Mouse (Mus musculus) retina, postnatal 1 day (tissue): ENCODE results near the gene Noxred1.
"Not testable (repeated sequence)": the region's sequence is repeated elsewhere in the genome, so short reads cannot be mapped to it uniquely, and the experiment has no call there.

Experiments
- DNase-seq: peaks from one replicate; pipeline ENCODE4 v3.0.0-alpha.2; 2012

The Noxred1 gene

DNA sequence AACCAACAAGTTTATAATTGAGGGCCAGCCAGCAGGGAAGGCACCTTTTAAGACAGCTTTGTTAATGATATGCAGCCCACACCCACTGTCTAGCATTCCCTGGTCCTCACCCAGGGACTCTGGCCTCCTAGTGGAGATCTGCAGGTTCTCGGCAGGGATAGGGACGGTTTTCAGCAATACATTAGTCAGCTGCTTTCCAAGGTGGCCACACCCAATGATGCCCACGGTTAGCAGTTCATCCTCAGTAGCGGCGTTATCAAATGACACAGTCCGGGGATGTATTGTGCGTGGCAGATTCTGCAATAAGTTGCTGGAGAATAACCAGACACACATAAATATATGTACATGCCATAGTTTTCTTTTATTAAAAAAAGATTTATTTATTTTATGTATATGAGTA lies 11.7 kb downstream of the Noxred1 start:
- no peak for DNase-seq

DNA sequence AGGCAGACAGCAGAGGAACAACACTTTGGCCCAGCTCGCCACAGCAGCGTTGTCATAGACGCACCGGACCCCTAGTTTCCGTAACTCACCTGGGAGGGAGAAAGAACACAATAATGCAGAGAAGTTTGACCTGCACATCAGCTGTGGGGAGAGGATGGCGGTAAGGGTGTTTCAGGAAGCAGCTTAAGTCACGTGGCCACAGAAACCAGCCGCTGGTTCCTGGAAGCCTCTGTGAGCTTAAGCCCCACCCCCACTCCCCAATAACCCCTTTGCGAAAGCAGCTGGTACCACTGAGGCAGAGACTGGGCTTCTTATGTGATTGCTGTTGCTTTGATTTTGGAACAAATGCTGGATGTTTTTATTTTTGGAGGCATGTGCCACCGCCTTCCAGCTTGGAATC lies 13.6 kb downstream of the Noxred1 start:
- no peak for DNase-seq

DNA sequence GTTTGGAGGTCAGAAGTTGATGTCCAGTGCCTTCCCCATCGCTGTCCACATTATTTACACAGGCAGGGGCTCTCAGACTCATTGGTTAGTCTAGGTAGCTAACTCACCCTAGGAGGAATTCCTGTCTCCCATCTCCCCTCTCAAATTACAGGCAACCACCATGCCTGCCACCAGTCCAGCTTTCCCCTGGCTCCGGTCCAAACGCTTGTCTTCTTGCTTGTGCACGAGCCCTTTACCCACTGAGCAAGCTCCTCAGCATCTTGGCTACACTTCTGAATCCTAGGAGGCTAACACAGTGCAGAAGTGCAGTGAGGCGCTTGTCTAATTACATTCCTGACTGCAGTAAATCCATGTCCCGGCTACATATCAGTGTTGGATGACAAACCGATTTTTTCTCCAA lies 19.2 kb downstream of the Noxred1 start:
- no peak for DNase-seq

- DNase-seq: no peak
Observed at GRCm38 (mm10) chr12:87217596-87217995, 20.9 kb downstream of the Noxred1 start.

GRCm38 (mm10) chr12:87216053-87216452 lies 22.5 kb downstream of the Noxred1 start:
- no peak for DNase-seq

GRCm38 (mm10) chr12:87212844-87213606 lies 25.5 kb downstream of the Noxred1 start:
- DNase-seq: no peak

DNA sequence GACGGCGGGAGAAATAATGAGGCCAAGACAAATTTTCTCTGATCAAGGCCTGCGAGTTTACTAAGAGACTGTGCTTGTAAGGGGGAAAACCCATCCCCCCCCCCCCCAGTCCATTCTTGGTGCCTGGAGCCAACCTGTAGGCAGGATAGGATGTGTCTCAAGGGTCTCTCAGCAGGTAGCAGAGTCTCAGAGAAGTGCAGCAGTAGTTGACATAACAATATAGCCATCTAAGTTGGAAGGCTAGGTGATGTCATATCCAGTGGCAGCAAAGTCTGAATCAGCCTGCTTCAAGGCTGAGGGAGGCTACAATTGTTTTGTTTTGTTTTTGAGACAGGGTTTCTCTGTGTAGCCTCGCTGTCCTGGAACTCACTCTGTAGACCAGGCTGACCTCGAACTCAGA lies 32.7 kb downstream of the Noxred1 start:
- not testable (repeated sequence) for DNase-seq

- DNase-seq: no peak
Observed at GRCm38 (mm10) chr12:87201694-87202093, 36.8 kb downstream of the Noxred1 start.

DNA sequence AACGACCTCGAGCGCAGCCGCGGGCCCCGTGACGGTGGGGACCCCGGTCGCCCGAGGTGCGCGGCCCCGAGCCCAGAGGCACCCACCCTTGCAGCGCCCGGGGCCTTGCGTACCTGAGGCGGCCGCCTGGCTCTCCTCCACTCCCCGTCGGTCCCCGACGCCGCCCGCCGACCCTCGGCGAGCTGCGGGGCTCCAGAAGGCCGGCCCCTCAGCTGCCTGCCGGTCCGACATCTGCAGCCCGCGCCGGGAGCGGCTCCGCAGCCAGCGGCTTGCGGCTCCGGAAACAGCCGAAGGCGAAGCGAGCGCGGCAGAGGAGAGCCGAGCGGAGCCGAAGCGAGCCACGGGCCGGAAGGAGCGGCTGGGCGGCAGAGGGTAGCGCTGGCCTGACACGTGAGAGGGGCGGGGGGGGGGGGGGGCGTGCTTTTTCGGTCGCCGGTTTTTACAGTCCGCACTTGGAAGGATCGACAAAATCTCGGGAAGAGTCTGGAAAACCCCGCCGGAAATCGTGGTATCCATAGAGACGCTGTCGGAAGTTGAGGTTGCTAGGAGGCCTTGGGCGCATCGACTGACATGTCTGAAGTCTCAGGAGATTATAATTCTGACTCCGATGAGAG lies 38.5 kb downstream of the Noxred1 start, which contains the start of gene Tmed8:
Gene Tmed8, minus strand, starts transcription at position 482 of the 614 bp plus-strand sequence.
- peak; percentile 92 for DNase-seq

GRCm38 (mm10) chr12:87199206-87199972 lies 39.1 kb downstream of the Noxred1 start, which contains the start of gene Samd15:
TSS of gene Samd15 (plus strand) at chr12:87199723.
- DNase-seq: no peak

GRCm38 (mm10) chr12:87198792-87199191 lies 39.7 kb downstream of the Noxred1 start:
- no peak for DNase-seq

- no peak for DNase-seq
Observed at GRCm38 (mm10) chr12:87196310-87196709, 42.2 kb downstream of the Noxred1 start.

GRCm38 (mm10) chr12:87195069-87195468 lies 43.5 kb downstream of the Noxred1 start:
- DNase-seq: no peak

GRCm38 (mm10) chr12:87193008-87193407 lies 45.5 kb downstream of the Noxred1 start:
- DNase-seq: no peak

- no peak for DNase-seq
Observed at GRCm38 (mm10) chr12:87177631-87178030, 60.9 kb downstream of the Noxred1 start.

DNA sequence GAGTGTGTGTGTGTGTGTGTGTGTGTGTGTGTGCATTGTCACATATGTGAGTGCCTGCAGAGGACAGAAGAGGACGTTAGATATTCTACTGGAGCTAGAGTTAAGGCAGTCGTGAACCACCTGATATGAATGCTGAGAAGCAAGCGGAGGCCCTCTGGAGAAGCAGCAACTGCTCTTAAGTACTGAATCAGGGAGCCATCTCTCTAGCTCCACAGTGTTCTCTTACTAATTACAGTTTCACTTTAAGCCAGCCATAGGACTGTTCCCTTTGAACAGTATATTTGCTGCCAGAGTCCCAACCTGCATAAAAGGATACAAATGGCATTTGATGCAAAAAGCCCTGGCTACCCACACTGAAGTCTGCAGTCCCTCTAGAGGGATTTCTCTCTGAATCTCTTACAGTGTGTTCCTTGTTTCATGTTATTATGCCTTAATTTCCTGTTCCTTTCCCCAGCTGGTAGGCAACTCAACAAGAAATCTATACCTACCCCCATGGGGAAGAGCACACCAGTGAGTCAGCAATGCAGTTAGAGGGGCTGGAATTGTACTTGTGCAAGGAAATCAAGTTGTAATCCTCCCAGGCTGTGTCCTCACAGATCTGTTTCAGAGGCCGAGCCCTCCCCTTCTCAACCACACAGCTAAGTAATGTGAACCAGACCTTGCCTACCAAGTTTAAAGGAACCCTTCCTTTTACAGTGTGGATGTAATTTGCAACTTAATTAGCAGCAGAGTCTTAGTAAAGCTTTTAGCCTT lies 63.2 kb downstream of the Noxred1 start:
- no peak for DNase-seq
